Mouse (Mus musculus): ENCODE data around the gene Ift27. TPM values are rescaled to one million over a fixed set of nuclear protein-coding genes. Genes with fewer than 3 reads are reported as not detected.

Gene Ift27
- 32.3 and 33.5 TPM in 2 replicates for polyA plus RNA-seq (2012; rRNA removed)

- DNase-seq (ENCODE audit: low spot score), result peak; percentile 73
Observed at GRCm38 (mm10) chr15:78173972-78174886, at the start of gene Ift27. Gene Ift27, minus strand, starts transcription at chr15:78174107.

GRCm38 (mm10) chr15:78215269-78215668, 41.4 kb upstream of the Ift27 start:
- no peak for DNase-seq (ENCODE audit: low spot score)

GRCm38 (mm10) chr15:78211367-78211766, 37.5 kb upstream of the Ift27 start:
- DNase-seq (ENCODE audit: low spot score), result no peak

- no peak for DNase-seq (ENCODE audit: low spot score)
Observed at GRCm38 (mm10) chr15:78210203-78210602, 36.3 kb upstream of the Ift27 start.

- no peak for DNase-seq (ENCODE audit: low spot score)
Observed at GRCm38 (mm10) chr15:78206312-78206711, 32.4 kb upstream of the Ift27 start, which contains the start of gene Pvalb. Gene Pvalb, minus strand, starts transcription at chr15:78206400.

- no peak for DNase-seq (ENCODE audit: low spot score)
Observed at GRCm38 (mm10) chr15:78205192-78205591, 31.3 kb upstream of the Ift27 start.

GRCm38 (mm10) chr15:78204053-78204847, 30.3 kb upstream of the Ift27 start:
- DNase-seq (ENCODE audit: low spot score), result no peak

- DNase-seq (ENCODE audit: low spot score), result no peak
Observed at GRCm38 (mm10) chr15:78195096-78195880, 21.4 kb upstream of the Ift27 start.

GRCm38 (mm10) chr15:78194320-78194719, 20.4 kb upstream of the Ift27 start:
- no peak for DNase-seq (ENCODE audit: low spot score)

GRCm38 (mm10) chr15:78189636-78190035, 15.7 kb upstream of the Ift27 start:
- DNase-seq (ENCODE audit: low spot score), result no peak

GRCm38 (mm10) chr15:78188546-78188945, 14.6 kb upstream of the Ift27 start:
- no peak for DNase-seq (ENCODE audit: low spot score)

- DNase-seq (ENCODE audit: low spot score), result no peak
Observed at GRCm38 (mm10) chr15:78186906-78187305, 13.0 kb upstream of the Ift27 start.

GRCm38 (mm10) chr15:78185609-78186008, 11.7 kb upstream of the Ift27 start:
- no peak for DNase-seq (ENCODE audit: low spot score)

GRCm38 (mm10) chr15:78184855-78185254, 10.9 kb upstream of the Ift27 start:
- no peak for DNase-seq (ENCODE audit: low spot score)

- no peak for DNase-seq (ENCODE audit: low spot score)
Observed at GRCm38 (mm10) chr15:78181701-78182405, 7.9 kb upstream of the Ift27 start.

- no peak for DNase-seq (ENCODE audit: low spot score)
Observed at GRCm38 (mm10) chr15:78179775-78180174, 5.9 kb upstream of the Ift27 start.

GRCm38 (mm10) chr15:78178397-78178796, 4.5 kb upstream of the Ift27 start:
- DNase-seq (ENCODE audit: low spot score), result peak; percentile 62

GRCm38 (mm10) chr15:78177257-78177656, 3.4 kb upstream of the Ift27 start:
- DNase-seq (ENCODE audit: low spot score), result no peak

- DNase-seq (ENCODE audit: low spot score), result no peak
Observed at GRCm38 (mm10) chr15:78174887-78175245, 959 bp upstream of the Ift27 start.

- DNase-seq (ENCODE audit: low spot score), result no peak
Observed at GRCm38 (mm10) chr15:78172899-78173817, 749 bp downstream of the Ift27 start.
